Mouse (Mus musculus) heart, postnatal 4 days (tissue): ENCODE results near the gene Chst15. TPM values are rescaled to one million over a fixed set of nuclear protein-coding genes. Genes with fewer than 3 reads are reported as not detected.

Experiments
- DNase-seq: peaks from one replicate; pipeline ENCODE4 v3.0.0; 2021
- total RNA-seq, 2 experiments: library from RNA; stranded (reverse); gene quantifications; 2 replicates each; pipeline ENCODE4 v1.2.3; 2021

The Chst15 gene
- total RNA-seq, 2 experiments from 2014 or later, result 12.5 to 12.7 TPM

DNA sequence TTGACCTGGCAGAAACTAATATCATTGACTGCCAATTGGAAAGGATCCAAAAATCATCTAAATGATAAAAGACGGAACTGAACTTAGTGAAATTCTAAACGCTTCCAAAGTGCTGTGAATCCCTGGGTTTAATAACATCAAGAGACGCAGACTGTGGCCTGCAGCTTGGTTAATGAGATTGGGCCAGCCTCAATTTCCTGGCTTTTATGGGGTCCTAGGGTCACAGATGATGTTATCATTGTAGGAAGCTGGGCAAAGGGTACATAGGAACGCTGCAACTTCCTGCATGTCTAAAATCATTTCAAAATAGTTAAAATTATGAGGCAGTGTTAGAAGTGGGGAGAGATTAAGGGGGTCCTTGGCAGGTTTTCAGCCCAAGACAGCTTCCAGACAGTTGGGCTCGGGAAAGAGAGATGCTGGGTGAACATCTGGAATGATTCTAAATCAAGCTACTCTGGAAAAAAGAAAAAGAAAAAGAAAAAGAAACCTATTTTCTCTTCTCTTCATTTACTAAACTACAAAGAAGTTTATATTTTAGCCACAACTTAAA, 17.3 kb downstream of the Chst15 start:
- DNase-seq, result no peak

- DNase-seq, result no peak
Observed at GRCm38 (mm10) chr7:132298412-132298990, 18.5 kb downstream of the Chst15 start.

GRCm38 (mm10) chr7:132296661-132297443, 20.2 kb downstream of the Chst15 start:
- DNase-seq, result no peak

GRCm38 (mm10) chr7:132296132-132296531, 20.9 kb downstream of the Chst15 start:
- no peak for DNase-seq

GRCm38 (mm10) chr7:132287340-132287664, 29.7 kb downstream of the Chst15 start:
- DNase-seq, result no peak

DNA sequence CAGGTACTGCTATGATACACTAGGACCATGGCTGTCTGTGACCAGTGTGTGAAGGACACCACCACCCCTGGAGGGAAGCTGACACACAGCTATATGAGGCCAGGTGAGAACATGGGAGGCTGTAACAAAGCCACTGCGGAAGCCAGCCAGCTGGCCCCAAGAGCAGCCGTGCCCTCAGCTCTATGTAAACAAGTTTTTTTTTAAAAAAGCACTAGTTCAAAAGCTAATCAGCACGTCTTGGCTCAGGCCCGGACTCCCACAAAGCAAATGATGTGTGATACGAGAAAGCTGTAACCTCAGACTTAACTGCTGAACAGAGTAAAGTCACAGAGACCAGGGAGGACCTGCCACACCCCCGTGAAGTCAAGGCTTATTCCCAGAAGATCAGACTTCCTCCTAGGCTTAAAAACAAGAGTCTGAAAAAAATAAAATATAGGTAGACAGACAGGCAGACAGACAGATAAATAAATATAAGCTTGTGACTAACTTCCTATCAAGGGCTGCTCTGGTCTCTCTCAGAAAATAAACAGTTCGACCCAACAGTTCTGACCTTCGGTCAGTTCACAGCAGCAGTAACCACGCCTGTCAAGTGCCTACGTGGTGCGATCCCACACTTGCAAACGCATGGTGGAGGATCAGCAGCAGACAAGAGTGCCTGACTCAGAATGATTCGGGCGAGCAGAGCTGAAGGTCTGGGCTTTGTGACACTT, 30.2 kb downstream of the Chst15 start:
- DNase-seq, result no peak

- DNase-seq, result no peak
Observed at GRCm38 (mm10) chr7:132284795-132285194, 32.2 kb downstream of the Chst15 start.

DNA sequence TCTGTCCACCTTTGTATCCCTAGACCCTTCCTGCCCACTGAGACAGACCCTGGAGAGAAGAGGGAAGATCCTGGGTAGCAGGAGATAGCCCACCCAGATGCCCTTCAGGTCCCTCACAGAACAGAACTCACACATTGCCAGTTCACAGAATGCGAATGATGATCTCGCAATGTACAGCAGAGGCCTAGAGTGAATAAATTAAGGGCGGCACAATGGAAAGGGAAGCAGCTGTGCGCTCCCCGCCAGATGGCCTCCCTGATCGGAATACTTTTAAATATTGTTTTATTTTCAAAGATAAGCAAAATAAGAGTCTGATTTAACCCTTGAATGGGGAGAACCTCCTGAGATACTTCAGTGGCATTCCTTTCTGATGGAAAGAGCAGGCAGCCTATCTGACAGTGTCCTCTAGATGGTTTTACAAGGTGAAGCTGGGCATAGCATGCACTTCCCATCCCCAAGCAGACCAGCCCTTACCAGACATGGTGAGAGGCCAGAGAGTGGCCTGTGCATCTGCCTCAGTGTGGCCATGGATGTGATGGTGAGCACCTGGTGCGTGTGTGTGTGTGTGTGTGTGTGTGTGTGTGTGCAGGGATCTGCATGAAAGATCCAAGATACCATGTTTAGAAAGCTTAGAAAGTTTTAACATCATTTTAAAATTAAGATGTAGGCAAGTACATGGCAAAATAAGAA, 32.8 kb downstream of the Chst15 start:
- DNase-seq, result no peak

GRCm38 (mm10) chr7:132282576-132282975, 34.5 kb downstream of the Chst15 start:
- DNase-seq, result no peak

- no peak for DNase-seq
Observed at GRCm38 (mm10) chr7:132282161-132282560, 34.9 kb downstream of the Chst15 start.

DNA sequence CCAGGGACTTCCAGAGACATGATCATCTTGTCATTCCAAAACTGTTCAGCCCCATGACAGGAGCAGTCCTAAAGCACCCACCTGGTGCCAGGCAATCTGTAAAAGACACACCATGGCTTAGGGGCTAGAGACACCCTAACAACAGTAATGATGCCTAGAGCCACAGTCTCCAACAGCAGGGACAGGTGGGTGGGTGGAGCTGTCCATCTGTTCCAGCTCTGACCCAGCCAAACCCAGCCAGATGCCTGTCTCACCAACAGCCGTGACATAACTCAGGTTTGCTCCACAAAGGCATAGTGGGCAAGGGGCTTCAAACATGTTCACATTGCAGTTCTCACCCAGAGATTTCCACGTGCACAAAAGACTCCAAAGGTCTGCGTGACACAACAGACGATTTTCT, 35.3 kb downstream of the Chst15 start:
- DNase-seq, result no peak

DNA sequence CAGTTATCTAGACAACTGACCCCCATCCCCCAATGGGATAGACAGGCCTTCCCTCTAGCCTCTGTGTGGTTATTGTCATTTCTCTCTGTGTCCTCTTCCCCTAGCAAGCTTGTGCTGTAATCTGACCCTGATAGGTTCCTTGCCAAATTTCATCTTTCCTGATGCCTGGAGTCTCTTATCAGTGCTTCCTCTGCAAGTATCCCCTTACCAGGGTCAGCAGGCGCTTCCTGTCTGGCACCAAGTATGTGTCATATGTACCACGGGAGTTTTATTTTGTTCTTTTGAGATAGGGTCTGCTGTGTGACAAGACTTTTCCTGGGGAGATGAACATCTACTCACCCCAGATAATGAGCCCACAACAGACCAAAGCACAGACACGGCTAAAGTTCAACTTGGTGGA, 38.4 kb downstream of the Chst15 start:
- DNase-seq, result no peak

GRCm38 (mm10) chr7:132276287-132276686, 40.7 kb downstream of the Chst15 start:
- DNase-seq, result no peak

DNA sequence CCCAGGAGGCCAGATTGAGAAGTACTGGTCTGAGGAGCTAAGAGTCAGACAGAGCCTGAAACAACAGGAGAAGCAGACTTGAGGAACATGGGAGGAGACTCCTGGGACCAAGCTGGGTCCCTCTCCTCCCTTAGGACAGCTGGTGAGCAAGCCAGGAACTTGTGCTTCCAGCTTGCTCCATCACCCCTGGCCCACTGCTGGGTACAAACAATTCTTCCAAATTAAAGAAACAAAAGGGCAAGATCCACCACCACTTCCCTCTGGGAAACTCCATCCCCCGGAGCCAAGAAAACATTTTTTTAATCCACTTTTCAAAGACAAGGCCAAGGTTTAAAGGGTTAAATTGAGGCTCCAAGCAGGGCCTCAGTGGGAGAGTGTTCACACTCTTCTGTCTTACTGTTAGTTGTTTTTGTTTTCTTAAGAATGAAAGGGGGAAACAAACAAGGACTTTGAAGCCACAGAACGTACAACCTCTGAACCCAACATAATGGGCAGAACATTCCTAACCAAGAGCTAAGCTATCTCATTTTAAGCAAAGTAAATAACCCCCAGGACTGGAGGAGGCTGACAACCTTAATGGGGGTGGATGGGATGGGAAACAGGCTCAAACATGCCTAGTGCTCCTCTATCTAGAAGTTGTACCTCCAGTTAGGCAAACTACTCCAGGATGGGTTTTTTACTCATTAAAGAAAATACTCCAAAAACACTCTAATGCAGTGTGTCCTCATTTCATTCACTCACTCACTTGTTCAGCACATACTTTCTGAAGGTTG, 43.1 kb downstream of the Chst15 start:
- no peak for DNase-seq

DNA sequence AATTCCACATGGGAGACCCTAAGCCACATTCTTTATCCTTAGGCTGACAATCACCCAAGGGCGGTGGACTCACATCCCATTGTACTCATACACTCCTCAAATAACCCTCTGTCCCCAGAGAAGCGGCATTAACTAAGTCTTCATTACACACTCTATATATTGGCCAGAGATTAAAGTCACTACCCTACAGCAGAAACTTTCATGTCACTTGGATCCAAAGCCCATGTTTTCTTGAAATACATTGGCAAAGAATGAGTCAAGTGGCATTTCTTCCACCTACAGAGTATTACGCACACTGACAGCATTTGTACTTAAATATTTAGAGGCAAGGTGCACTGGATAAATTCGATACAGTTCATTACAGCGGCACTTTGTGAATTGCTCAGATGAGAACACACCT, 44.0 kb downstream of the Chst15 start:
- DNase-seq, result no peak

DNA sequence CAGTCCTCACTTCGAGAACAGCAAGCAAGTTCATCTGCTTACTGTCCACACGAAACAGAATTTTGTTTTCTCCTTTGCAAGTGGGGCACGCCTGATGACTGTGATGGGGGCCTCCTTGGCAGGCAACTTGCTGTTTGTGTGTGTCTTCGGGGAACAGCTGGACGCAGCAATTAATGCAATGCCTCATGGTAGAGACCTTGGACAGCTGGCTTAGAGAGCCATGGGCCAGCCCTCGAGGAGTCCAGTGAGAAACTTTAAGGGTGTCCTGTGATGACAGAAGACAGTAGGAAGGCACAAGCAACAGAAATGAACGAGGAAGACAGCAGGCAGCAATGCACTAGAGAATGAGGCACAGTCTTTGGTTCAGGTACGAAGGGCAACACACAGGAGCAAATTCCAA, 46.7 kb downstream of the Chst15 start:
- DNase-seq, result no peak

DNA sequence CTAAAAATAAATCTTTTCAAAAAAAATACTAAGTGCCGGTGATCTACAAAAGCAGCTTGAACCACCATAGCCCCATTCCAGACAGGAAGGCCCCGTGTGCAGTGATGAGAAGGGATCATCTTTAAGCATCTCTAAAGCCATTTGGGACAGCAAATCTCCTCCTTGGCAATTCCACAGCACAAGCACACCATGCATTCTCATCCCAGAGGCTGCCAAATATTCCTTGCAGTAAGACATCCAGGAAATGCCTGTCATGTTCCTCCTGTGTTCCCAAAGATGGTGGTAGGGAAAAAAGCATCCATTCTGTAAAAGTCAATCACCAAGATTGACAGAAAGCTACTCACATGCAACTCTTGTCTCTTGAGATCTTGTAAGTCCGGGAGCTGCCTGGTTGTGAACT, 47.4 kb downstream of the Chst15 start:
- DNase-seq, result no peak

- DNase-seq, result no peak
Observed at GRCm38 (mm10) chr7:132267721-132268498, 49.1 kb downstream of the Chst15 start.

DNA sequence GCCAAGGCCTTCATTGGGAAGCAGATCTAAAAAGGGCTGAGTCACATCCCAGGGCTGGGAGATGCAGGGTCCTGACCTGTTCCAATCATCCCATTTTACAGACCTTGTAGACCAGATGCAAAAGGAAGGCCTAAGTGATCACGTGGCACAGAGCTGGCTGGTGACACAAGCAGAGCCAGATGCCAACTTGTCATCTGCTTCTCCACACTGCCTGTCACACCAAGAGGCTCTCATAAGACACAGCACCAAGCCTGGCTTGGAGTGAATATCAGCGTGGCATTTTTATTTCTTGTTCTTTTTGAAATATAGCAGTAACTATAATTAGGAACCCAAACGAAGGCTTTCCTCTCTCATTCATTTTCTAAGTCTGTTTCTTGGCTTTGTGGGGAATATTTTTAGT, 52.3 kb downstream of the Chst15 start:
- DNase-seq, result no peak

- no peak for DNase-seq
Observed at GRCm38 (mm10) chr7:132263186-132263585, 53.8 kb downstream of the Chst15 start.

DNA sequence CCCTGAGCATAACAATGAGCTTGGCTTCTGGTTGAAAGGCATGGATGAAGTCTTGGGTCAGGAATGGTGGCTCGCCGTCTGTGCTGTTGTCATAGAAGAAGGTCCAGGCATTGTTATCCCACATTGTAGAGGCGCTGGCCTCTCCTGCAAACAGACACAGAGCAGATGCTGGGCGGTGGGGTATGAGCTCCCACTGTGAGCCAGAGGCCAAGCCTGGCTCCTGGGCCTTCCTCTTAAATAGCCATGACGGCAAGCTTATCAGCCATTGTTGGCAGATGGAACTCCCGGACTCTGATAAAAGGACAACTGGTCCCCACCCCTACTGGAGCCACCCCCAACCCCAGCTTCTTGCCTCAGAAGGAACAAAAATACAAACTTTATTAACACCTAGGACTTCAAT, 54.3 kb downstream of the Chst15 start:
- no peak for DNase-seq
